Mouse (Mus musculus) layer of hippocampus, postnatal 25 days (tissue): ENCODE data around the gene Cckbr. TPM values are rescaled to one million over a fixed set of nuclear protein-coding genes. Genes with fewer than 3 reads are reported as not detected.
A peak's percentile ranks its signal among the peaks of the same experiment; 100 is the strongest.
"Not testable (repeated sequence)": the region's sequence is repeated elsewhere in the genome, so short reads cannot be mapped to it uniquely, and the experiment has no call there.

ENCODE experiments used
- DNase-seq, 2 experiments: peaks; one replicate each; pipeline ENCODE4 v3.0.0; 2022; ENCODE audit warnings: mixed read lengths in 2 of 2, low spot score in 1 of 2; ENCODE audit errors: extremely low spot score in 1 of 2
- total RNA-seq, 2 experiments: library from RNA; stranded (reverse); gene quantifications; 2 replicates each; pipeline ENCODE4 v1.2.3; 2021

Gene Cckbr
- total RNA-seq, 2 experiments from 2014 or later = 6.3 to 9.6 TPM

DNA sequence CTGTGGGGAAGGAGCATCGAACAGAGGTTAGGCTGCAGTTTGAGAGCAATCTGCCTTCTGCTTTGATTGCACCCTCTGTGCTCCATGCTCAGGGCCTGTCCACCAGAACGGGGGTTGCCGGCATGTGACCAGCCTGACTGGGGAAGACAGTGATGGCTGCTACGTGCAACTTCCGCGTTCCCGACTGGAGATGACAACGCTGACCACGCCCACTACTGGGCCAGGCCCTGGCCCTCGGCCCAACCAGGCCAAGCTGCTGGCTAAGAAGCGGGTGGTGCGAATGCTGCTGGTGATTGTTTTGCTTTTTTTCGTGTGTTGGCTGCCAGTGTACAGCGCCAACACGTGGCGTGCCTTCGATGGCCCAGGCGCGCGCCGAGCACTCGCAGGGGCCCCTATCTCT is 9.3 kb downstream of the Cckbr start:
- no peak for DNase-seq

DNA sequence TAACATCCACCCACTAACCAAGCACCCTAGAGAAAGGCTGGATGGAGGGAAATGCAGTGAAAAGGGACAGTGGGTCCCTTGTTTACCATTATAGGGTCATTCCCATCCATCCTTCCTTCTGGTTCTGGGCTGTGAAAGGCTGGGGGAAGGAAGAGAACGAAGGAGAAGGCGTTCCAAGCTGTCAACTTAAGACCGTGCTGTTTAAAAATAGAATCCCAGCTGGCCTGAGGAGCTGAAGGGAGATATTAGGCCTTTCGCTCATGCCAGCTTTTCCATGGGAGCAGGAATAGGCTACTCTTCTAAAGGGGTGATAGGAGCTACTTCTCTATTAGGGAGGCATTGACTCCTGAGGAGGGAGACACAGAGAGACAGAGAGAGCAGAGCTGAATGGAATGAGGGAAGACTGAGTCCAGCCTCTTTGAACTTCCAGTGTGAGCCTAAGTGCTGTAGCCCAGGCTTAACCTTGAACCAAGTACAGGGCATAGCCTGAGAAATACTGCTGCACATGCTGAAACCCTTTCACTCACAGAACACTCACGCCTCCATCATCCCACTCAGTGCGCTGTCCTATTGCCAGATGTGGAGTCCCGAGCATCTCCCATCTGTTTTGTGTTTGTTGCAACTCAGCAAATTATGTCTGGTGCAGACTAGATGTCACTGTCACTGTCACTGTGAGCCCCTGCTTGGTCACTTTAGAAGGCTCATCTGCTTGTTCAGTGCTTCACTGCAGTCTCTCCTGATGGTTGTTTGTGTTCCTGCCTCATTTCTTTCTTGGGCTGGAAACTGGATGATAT is 12.6 kb downstream of the Cckbr start:
- no peak for DNase-seq

DNA sequence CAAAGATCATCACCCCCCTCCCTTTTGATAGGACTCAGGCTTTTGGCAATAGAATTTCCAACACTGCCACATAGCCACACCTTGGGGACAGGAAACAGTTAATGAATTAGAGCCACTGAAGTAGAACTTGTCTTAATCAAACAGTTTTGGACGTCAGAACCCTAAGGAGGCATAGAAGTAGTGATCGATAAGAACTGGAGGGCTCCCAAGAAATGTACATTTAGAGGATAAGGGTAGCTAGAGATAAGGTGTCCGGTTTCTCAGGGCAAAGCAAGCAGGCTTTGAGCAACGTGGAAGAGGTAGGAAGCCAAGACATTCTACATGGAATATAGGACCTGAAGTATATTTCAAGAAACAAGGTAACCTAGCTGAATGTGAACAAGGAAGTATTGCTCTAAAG is 15.9 kb downstream of the Cckbr start:
- no peak for DNase-seq

DNA sequence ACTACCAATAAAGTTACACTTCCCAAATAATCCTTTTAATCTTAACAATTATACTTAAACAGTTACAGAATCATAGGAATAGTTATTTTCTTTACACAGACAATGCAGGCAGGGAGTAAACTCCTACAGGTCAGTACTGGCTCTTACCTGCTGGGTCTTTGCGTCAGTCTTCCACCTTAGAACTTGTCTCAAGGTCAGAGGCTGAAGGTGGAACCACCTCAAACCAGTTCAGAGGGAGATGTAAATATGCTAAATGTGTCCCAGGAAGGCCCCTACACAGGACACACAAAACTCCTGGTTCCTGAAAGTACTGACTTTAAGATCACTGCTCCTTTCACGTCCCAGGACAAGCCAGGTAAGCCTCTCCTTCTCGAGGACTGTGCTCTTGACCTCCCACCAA is 19.5 kb downstream of the Cckbr start:
- DNase-seq = no peak

DNA sequence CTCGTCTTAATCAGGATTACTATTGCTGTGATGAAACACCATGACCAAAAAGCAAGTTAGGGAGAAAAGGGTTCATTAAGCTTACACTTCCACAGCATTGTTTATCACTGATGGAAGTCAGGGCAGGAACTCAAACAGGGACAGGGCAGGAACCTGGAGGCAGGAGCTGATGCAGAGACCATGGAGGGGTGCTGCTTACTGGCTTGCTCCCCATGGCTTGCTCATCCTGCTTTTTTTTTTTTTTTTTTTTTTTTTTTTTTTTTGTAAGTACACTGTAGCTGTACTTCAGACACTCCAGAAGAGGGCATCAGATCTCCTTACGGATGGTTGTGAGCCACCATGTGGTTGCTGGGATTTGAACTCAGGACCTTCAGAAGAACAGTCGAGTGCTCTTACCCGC is 27.8 kb downstream of the Cckbr start:
- not testable (repeated sequence) for DNase-seq

DNA sequence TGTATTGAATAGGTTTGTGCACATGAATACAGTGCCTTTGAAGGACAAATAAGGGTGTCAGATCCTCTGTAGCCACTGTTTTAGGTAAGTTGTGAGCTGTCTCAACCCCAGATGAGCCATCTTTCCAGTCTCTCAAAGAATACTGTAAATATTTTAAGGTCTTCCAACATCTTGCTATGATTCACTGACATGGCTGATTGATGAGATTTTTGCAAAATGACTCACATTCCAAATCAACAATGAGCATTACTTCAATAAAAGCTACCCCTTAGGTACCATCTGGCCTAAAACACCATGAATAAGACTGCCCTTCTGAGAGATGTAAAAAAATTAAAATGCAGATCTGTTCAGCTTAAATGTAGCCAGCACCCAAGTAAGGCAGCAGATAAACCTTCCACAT is 33.0 kb downstream of the Cckbr start:
- DNase-seq = no peak

DNA sequence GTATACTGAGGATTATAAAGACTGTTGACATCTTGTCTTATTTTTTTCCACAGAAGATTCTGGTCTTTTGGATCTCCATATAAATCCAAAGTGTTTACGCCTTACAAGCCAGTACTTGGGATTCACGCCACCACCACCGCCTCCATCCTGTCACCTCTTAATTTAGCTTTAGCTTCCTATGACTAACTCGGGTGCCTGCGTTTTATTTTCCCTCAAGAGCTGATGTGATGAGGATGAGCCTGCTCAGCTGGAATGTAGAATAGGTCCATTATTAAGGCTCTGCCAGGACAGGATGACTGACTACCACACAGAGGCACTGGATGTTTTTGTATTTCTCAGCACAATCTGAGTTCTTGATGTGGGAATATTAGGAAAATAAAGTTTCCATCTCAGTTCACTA is 40.0 kb downstream of the Cckbr start:
- DNase-seq = not testable (repeated sequence)

DNA sequence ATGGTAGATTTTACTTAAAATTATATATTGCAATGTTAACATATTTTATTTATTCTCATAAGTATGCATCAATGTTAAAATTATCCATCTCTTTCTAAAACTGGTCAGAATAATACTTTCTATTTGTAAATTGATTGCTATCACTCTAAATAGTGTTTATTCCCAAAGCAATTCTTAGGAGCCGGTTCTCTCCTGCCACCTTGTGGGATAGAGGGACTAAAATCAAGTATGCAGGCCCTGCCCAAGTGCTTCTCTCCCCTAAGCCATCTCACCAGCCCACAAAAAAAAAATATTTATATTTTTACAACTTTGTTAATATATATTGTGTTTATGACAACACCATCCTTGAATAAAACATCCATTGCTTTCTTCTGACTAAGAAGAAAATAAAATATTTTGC is 47.1 kb downstream of the Cckbr start:
- peak in 1 of 2 experiments; percentile 32 for DNase-seq

DNA sequence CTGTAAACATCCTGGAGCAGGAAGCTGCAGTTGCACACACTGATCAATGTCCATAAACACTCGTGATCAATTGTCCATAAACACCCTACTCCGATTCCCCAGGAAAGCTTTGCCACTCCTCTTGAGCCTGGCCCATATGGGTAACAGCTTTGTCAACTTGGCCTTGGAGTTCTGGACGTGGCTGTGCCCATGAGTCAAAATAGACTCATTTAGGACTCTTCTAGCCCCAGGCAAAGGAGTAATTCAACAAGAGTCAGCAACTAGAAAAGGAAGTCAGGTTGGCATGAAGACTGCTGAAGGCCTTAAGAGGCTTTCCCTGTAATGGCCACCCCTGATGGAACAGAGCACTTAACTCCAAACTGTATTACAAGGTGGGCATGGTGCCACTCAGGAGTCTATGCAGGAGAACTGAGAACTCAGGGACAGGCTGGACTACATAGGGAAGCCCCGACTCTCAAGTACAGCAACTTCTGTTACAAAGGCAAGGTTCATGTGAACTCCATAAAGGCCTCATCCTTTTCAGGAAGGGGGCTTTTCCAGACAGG is 49.3 kb downstream of the Cckbr start:
- DNase-seq = no peak

DNA sequence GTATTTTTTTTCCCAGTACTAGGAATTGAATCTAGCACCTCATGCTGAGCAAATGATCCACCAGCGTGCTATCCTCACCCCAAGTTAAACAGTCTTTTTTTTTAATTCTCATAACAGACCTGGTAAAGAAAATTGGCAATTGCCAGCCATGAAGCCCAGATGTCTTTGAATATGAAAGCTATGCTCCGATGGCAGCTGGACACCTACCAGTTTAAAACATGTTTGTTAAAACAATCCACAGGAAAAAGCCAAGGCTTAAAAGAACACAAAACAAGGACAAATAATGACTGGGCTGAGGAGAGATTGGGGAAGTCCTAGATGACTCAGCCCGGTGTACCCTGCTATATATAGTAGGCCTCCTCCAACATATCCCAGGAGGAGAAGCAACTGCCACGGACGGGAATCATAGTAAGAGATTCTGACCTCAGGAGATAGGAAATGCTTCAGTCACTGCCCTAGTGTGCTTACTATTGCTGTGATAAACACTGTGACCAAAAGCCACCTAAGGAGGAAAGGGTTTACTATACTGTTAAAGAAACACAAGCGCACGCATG is 49.9 kb downstream of the Cckbr start:
- no peak for DNase-seq

DNA sequence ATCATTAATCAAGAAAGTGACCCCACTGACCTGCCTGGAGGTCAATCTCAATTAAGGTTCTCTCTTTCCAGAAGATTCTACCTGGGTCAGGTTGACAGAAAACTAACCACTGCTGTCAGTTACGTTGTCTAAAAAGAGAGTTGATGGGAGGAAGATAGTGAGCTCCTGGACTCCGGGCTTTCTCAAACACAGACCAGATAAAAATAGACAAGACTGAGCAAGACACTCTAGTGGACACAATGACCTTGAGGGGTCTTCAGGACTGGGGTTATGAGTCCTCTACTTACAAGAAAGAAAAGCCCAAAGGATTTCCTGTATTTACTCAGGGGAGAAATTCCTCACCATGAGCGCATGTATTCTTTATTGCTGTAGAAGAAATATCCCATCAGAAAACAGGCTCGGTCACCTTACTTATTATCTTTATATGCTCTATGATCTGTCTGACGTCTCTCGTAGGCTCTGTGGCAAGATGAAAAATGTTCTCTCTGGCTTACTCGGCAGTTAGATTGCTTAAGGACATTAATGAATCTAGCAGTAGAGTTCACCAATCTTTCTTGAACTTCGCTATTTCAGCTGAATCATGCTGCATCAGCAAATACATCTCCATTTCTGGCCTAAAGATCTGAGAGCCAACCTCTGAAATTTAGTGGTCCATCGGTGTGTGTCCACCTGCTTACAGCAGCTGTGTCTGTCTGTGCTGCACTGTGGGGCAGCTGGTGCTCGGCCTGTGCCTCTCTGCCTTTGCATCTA is 51.3 kb downstream of the Cckbr start:
- no peak for DNase-seq

DNA sequence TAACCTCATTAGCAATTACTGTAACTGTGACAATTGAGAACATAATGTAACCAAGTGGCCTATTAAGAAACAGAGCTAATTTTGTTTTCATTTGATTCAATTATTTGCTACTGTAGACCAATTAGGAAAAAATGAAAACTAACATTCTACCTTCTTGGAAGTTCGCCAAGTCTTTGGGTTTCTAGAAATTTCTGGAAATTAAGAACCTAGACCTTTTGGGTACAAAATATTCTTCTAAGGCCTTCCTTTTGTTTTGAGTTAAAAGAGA is 51.8 kb downstream of the Cckbr start:
- DNase-seq = no peak

DNA sequence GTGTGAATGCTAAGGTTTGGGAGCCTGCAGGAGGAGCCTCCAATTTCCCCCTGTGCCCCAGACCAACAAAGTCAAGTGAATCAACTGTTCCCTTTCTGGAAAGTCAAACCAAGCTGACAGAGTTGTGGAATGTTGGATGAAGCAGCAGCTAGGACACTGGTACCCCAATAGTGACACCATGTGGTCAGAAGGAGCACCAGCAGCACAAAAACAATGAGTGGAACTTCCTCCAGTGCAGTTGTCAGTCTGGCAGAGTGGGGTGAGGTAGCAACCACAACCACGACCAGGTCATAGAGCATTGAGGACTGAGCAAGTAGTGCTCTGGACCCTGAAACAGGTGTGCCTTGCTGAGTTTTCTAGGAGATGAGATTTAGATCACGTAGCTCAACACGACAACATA is 52.3 kb downstream of the Cckbr start:
- peak; percentile 21 to 32 for DNase-seq

DNA sequence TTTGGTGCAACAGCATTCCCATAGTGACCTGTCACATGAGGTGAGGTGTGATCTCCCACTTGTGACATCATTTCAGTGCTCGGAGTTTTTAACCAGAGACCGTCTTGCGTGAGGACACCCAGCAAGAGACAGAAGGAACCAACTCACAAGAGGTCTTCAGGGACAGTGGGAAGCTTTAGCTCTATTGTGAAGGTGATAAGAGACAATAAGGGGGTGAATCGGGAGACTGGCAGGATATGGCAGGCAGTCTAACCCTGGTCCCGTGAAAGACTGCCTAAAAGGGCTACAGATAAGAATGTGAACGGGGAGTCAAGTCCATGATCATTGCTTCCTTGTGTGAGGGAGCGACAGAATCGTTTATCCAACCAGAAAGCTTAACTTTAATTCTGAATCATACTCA is 52.8 kb downstream of the Cckbr start:
- DNase-seq = no peak

DNA sequence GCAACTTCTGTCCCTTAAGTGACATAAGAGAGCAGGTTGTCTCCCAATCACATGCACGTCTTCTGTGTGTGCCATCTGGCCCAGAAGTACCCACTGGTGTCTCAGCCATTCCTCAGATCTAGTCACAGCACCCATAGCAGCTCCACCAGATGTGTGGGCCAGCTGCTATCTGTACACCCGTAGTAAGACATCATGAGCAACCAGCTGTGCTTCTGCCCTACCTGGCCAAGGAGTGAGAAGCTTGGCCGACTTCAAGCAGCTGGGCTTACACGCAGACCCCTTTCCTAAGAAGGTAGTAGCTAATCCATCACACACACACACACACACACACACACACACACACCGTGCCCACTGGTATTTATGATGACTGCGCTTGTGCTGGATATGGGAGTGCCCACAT is 53.7 kb downstream of the Cckbr start:
- DNase-seq = no peak

DNA sequence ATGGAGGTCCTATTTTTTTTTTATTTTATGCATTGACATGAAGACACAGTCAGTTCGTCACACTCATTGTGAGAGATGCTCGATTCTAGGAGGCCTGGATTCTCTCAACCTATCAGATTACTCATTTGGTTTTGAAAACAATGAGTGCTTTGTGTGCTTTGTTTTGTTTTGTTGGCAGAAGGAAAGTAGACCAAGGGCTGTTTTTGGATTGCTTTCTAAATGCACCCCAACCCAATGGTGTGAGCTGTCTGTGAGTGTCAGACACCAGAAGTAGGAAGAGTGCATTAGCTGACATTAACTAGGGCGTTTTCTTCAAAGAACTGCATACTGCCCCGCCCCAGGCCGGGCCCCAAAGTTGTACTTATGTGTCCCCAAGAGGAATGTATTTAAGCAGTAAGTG is 54.5 kb downstream of the Cckbr start:
- no peak for DNase-seq

DNA sequence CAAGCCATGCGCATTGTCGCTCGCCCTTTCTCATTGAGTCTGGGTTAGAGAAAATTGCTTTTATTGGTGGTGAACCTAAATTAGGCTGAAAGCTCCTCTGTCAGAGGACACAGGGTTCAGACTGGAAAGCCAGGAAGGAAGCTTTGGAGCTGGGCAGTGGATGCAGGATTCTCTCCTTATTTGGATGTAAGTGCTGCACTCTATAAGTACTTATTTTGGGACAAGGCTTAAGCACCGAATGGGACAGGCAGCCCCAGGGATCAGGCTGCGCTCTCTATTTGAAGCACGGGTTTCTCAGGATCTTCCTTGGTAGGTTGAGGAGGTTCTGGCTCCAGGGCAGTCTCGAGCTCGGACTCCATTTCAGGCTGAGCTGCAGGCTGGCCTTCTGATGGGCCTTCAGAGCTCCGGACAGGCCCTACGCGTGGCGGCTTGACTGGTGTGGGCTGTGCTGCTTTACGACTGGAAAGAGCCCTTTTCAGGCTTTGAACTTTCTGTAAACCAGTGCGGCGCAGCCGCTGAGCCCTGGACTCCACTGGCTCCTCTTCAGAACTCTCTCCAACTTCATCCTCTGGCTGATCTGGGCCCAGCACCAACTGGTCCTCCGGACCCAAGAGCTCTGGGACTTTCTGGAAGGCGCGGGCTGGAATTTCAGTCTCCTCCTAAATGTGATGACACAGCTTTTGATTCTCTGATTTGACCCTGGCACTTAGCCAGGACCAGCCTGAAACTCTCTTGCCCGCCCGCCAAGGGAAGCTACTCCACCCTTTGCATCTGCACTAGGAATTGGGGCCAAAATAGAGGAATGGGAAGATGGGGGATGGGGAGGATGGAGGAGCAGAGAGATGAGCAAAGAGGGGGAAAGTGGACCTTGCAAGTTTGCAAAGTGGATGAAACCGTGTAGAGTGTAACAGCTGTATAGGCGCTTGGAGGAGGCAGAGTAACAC is 55.3 kb downstream of the Cckbr start:
- DNase-seq = no peak

DNA sequence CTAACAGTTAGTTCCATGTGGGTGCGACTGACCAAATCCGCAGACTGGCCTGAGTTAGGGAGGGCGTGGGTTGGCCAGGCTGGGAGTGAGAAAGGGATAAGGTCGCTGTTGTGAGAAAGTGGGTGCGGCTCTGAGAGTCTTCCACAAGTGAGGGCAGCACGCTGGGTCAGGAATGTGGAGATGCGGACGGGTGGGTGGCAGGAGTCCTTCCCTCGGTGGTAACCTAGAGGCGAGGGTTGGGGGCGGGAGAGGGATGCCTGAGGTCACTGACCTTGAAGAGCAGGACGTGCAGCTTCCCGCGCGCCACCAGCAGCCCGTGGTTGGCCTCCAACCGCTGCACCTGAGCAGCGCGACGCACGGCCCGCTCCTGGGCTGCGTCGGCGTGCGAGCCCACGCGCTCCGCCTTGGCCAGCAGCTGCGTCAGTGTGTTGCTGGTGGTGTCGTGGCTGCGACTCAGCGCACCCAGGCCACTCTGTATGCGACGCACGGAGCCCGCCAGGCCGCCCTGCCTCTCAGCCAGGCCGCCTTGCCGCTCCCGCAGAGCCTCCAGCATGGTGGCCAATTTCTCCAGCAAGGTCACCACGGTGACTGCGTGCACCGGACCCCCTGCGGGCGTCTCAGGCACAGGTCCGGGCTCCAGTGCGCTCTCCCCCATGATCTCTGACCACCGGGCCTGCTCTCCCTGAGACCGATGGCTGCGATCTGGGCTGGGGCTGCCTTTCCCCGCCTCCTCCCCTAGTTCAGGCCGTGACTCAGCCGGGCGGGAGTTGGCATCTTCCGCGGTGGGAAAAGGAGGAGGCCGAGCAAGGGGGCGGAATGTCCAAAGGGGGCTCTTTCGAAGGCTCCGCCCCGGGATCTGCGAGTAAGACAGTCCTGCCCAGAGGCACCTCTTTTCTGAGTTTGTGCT is 56.2 kb downstream of the Cckbr start, which contains the start of gene Cavin3:
Cavin3 (minus strand) TSS at position 796 of the 907 bp plus-strand sequence.
- DNase-seq = peak; percentile 36 to 54

DNA sequence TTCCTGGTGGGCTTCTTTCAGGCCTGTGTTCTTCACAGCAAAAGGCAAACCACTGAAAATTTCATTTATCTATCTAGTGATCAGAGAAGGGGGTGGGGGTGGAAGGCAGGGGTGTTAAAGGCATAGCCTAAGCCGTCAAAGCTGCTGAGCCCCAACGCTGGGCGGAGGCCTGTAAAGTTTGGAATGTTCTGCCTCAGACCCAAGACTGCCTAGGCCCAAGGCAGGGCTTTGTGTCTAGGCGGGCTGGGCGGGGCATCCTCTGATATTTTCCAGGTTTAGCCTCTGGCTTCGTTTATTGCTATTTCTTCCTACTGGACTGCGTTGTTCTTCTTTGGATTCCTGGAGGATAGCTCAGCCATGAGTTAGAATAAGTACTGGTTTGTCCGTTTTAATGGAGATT is 56.9 kb downstream of the Cckbr start:
- DNase-seq = no peak
